Mouse (Mus musculus) cerebellum, adult (tissue): ENCODE data around the gene Lrrc36.
A peak's percentile ranks its signal among the peaks of the same experiment; 100 is the strongest.

ENCODE experiments used
- ATAC-seq: cut with Nextera tagmentation; 2 replicates; pipeline ENCODE4 v1.9.2; 2017; ENCODE audit warnings: mild to moderate bottlenecking, moderate library complexity, mixed read lengths; ENCODE audit not compliant: insufficient number of reproducible peaks, low FRiP score, low TSS enrichment

The Lrrc36 gene

GRCm38 (mm10) chr8:105464595-105464994, 51.2 kb downstream of the Lrrc36 start:
- no peak for ATAC-seq

GRCm38 (mm10) chr8:105466246-105466645, 52.9 kb downstream of the Lrrc36 start:
- ATAC-seq: no peak; the same call in 1 of the 2 replicates

- peak; percentile 54 for ATAC-seq
Observed at GRCm38 (mm10) chr8:105466700-105467291, 53.4 kb downstream of the Lrrc36 start.

GRCm38 (mm10) chr8:105467396-105467985, 54.1 kb downstream of the Lrrc36 start:
- ATAC-seq: no peak

GRCm38 (mm10) chr8:105468002-105468720, 54.8 kb downstream of the Lrrc36 start:
- no peak for ATAC-seq

- no peak for ATAC-seq
Observed at GRCm38 (mm10) chr8:105469041-105469695, 55.8 kb downstream of the Lrrc36 start.

GRCm38 (mm10) chr8:105469816-105470215, 56.4 kb downstream of the Lrrc36 start:
- ATAC-seq: no peak

- ATAC-seq: no peak
Observed at GRCm38 (mm10) chr8:105470262-105470661, 56.9 kb downstream of the Lrrc36 start.

GRCm38 (mm10) chr8:105470681-105471313, 57.4 kb downstream of the Lrrc36 start:
- ATAC-seq: no peak; the same call in 1 of the 2 replicates

- peak; percentile 53 for ATAC-seq
Observed at GRCm38 (mm10) chr8:105471314-105472015, 58.1 kb downstream of the Lrrc36 start, which contains the start of gene Tppp3. Tppp3 (minus strand) TSS chr8:105471526.

GRCm38 (mm10) chr8:105472414-105472932, 59.1 kb downstream of the Lrrc36 start:
- no peak for ATAC-seq

GRCm38 (mm10) chr8:105472983-105473382, 59.6 kb downstream of the Lrrc36 start:
- no peak for ATAC-seq

GRCm38 (mm10) chr8:105473816-105474606, 60.6 kb downstream of the Lrrc36 start:
- no peak for ATAC-seq

- no peak for ATAC-seq
Observed at GRCm38 (mm10) chr8:105474680-105475079, 61.3 kb downstream of the Lrrc36 start.

- ATAC-seq: no peak
Observed at GRCm38 (mm10) chr8:105475254-105475653, 61.9 kb downstream of the Lrrc36 start.

GRCm38 (mm10) chr8:105475742-105476141, 62.4 kb downstream of the Lrrc36 start:
- ATAC-seq: no peak

GRCm38 (mm10) chr8:105476161-105476560, 62.8 kb downstream of the Lrrc36 start:
- ATAC-seq: no peak

GRCm38 (mm10) chr8:105476628-105477413, 63.5 kb downstream of the Lrrc36 start:
- ATAC-seq: peak; percentile 49; the same call in 1 of the 2 replicates
